Mouse (Mus musculus) spleen, adult 2 months (tissue): ENCODE measurements around the gene Bglap2. TPM values are rescaled to one million over a fixed set of nuclear protein-coding genes. Genes with fewer than 3 reads are reported as not detected.

Experiments
- DNase-seq, 2 experiments: peaks; one replicate each; pipeline versions ENCODE4 v3.0.0 to v3.0.0-alpha.2; 2012 to 2021; ENCODE audit warnings: low spot score in 2 of 2, low read depth in 1 of 2
- H3K27ac ChIP-seq: fragments of 200-500 bp; 2 replicates; pipeline ENCODE4 v1.5.1; 2012; ENCODE audit warnings: low read length, inconsistent platforms; ENCODE audit not compliant: insufficient read depth
- H3K27me3 ChIP-seq: fragments of 200-500 bp; 2 replicates; pipeline ENCODE4 v1.6.1; 2012; ENCODE audit warnings: mild to moderate bottlenecking, moderate library complexity, low read length, inconsistent platforms; ENCODE audit not compliant: control insufficient read depth, insufficient read depth
- H3K36me3 ChIP-seq: fragments of 200-500 bp; 2 replicates; pipeline ENCODE4 v1.6.1; 2012; ENCODE audit warnings: mild to moderate bottlenecking, low read length, inconsistent platforms; ENCODE audit not compliant: control insufficient read depth, insufficient read depth
- H3K4me1 ChIP-seq: fragments of 200-500 bp; 2 replicates; pipeline ENCODE4 v1.6.1; 2011; ENCODE audit warnings: inconsistent platforms; ENCODE audit not compliant: control insufficient read depth, insufficient read depth, insufficient read length
- H3K4me3 ChIP-seq: fragments of 200-500 bp; 2 replicates; pipeline ENCODE4 v1.5.1; 2011; ENCODE audit warnings: mild to moderate bottlenecking, inconsistent platforms; ENCODE audit not compliant: insufficient read depth, insufficient read length; ENCODE audit errors: extremely low read depth
- CTCF ChIP-seq: fragments of 200-500 bp; IDR thresholded peaks from 2 replicates; pipeline ENCODE4 v1.5.1; 2011; ENCODE audit warnings: mild to moderate bottlenecking, inconsistent platforms; ENCODE audit not compliant: insufficient read depth, insufficient read length, insufficient replicate concordance; ENCODE audit errors: extremely low read depth
- POLR2A ChIP-seq: fragments of 200-500 bp; IDR thresholded peaks from 2 replicates; pipeline ENCODE4 v1.6.1; 2011; ENCODE audit warnings: low read depth, low read length, inconsistent platforms
- WGBS: fragments of 180-500 bp; shearing (Covaris S2); methylation state at CpG from one replicate; pipeline ENCODE4 v1.1.7; 2018; 5-methylcytosine and 5-hydroxymethylcytosine counted together
- polyA plus RNA-seq: library from polyadenylated mRNA; depleted of rRNA; stranded (reverse); fragments of >200 nt; gene quantifications from 2 replicates; pipeline ENCODE4 v1.2.3, GENCODE M21; 2012

Gene Bglap2
- polyA plus RNA-seq, 1 experiment = not detected

DNA sequence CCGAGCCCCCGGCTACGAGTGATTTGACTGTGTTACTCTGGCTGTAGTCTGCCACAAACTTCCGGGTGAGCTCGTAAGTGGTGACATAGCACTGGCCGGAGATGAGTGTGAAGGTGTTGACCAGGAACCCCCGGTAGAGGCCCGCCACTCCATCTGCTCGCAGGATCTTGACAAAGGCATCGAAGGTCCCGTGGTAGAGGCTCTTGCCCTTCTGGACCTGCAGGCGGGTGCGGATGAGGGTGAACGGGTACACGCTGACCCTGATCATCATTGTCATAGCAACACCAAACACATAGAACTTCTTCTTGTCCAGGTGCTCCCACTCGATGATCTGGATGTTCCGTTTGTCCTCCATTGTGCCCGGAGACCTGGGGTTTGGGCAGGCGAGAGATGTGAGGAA, 42.3 kb upstream of the Bglap2 start:
- 97% methylated on average over 19 of the region's 19 CpGs for WGBS
- DNase-seq = no peak

DNA sequence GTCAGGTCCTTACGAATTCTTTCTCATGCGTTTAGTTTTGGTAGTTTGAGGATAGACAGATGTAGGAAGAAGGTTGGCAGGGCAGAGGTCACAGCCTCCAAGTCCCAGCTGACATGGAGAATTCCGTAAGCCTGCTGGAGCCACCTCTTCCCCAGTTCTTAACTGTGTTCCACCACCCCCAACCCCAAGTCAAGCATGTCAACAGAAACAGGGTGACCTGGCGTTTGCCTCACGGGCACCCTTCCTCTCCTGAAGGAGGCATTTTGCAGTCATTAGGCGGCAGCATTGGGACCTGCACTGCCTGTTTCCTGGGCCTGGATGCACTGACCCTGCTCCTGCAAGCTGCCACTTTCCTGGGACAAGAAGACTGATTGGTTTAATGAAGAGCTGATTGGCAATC, 39.5 kb upstream of the Bglap2 start:
- no peaks in the 10 kb centered on the region for H3K27me3 ChIP-seq
- H3K36me3 ChIP-seq = peaks cover 33% of the 10 kb centered on the region
- DNase-seq = no peak
- no peak overlapping the region for H3K27ac ChIP-seq
- H3K4me1 ChIP-seq = no peaks in the 10 kb centered on the region
- no peak overlapping the region for H3K4me3 ChIP-seq
- TF ChIP-seq CTCF = no peak
- TF ChIP-seq POLR2A = no peak
- WGBS = 89% methylated on average over 6 of the region's 6 CpGs

More for the DNA sequence above, 42.3 kb upstream of the Bglap2 start:
- Histone ChIP-seq H3K27ac (no peak overlapping the region), H3K27me3 (no peaks in the 10 kb centered on the region), H3K4me3 (no peak overlapping the region), H3K36me3 (peaks cover 28% of the 10 kb centered on the region), H3K4me1 (peaks cover 8% of the 10 kb centered on the region; the same call in 1 of the 2 replicates)
- TF ChIP-seq POLR2A (no peak), CTCF (no peak)

DNA sequence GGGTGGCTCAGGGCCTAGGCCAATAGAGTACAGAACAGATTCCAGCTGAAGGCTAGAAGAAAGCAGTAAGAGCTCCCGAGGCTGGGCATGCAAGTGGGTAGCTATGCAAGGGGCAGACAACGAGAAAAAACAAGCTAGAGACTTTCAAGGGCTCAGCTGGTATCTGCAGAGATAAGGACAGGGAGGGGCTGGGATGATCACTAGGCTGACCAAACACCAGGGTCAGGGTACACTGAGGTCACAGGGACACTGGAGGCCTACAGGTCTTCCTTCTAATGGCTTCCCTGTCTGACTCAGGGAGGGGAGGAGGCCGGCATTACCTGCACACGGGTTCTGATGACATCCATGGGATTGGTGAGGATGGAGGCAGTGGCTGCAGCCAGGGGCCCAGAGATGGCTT, 37.2 kb upstream of the Bglap2 start:
- H3K27ac ChIP-seq = no peak overlapping the region
- no peaks in the 10 kb centered on the region for H3K27me3 ChIP-seq
- TF ChIP-seq POLR2A (no peak), CTCF (no peak)
- H3K36me3 ChIP-seq = peaks cover 28% of the 10 kb centered on the region
- H3K4me1 ChIP-seq = peaks cover 1% of the 10 kb centered on the region; the same call in 1 of the 2 replicates
- no peak overlapping the region for H3K4me3 ChIP-seq
- WGBS = 82% methylated on average over 4 of the region's 4 CpGs
- no peak for DNase-seq

DNA sequence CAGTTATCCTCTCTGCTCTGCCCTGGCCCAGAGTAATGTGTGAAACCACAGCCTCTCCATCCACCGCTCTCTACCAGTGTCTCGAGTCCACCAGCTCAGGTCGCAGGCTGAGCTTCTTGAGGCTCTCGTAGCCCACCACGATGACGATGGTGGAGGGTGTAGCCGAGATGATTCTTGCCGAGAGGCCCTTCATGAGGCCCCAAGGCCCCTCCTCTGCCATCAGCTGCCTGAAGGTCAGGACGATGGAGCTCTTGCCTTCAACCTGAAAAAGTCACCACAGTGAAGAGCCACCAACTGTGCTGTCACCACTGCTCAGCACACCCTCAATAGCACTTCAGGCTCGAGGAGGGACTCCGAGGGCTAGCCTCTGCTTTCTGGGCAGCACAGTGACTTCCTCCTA, 34.1 kb upstream of the Bglap2 start:
- no peak for DNase-seq
- 88% methylated on average over 11 of the region's 11 CpGs for WGBS
- peaks cover 15% of the 10 kb centered on the region for H3K36me3 ChIP-seq
- TF ChIP-seq CTCF (no peak), POLR2A (no peak)
- no peaks in the 10 kb centered on the region for H3K27me3 ChIP-seq
- H3K4me3 ChIP-seq = no peak overlapping the region
- no peak overlapping the region for H3K27ac ChIP-seq
- H3K4me1 ChIP-seq = peaks cover 1% of the 10 kb centered on the region; the same call in 1 of the 2 replicates

DNA sequence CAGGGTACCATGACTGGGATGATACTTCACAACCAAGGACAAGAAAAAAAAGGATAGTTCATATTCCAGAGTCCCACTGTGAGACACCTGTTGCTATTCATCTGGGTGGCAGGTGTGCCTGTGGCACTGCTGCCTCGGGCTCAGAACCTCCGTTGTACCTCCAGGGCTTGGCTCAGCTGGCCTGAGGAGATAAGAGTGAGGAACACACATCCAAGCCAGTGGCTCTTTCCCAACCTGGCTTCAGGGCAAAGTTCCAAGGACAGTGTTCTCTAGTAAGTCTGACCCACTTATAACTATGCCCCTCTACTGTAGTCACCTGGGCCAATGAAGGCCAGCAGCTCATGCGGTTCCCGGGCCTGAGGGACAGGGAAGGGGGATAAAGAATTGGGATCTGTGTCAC, 33.2 kb upstream of the Bglap2 start:
- Histone ChIP-seq H3K27me3 (no peaks in the 10 kb centered on the region), H3K4me3 (no peak overlapping the region), H3K36me3 (peaks cover 12% of the 10 kb centered on the region), H3K27ac (0 out of 2 replicates have a peak overlapping the region, but pooled peaks have one; percentile 10), H3K4me1 (peaks cover 1% of the 10 kb centered on the region; the same call in 1 of the 2 replicates)
- no peak for DNase-seq
- WGBS = 89% methylated on average over 4 of the region's 4 CpGs
- TF ChIP-seq POLR2A (no peak), CTCF (no peak)

DNA sequence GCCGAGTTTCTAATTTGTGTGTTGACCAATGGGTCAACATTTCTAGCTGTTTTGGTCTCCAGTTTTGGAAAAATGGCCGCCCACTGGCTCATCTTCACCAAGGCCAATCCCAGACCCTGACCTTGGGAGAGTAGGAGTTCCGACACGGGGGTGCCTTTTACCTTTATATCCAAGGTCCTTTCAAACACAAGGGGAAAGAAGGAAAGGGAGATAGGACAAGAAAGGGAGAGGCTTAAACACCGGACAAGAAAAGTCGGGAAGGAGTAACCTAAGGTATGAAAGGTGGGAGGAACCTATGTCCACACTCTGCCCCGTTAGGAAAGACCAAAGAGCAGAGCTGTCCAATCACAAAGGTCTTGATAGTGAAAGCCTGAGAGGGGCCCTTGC, 32.1 kb upstream of the Bglap2 start:
- Histone ChIP-seq H3K4me1 (peaks cover 1% of the 10 kb centered on the region; the same call in 1 of the 2 replicates), H3K4me3 (peak overlapping the region; percentile 90; the same call in 1 of the 2 replicates), H3K27me3 (no peaks in the 10 kb centered on the region), H3K27ac (peak overlapping the region; percentile 47), H3K36me3 (peaks cover 4% of the 10 kb centered on the region)
- TF ChIP-seq POLR2A (no peak), CTCF (no peak)
- DNase-seq = no peak
- 40% methylated on average over 7 of the region's 7 CpGs for WGBS
